Mouse (Mus musculus): ENCODE data around the gene Fbxl16.

GRCm38 (mm10) chr17:25861704-25862612 is 53.1 kb downstream of the Fbxl16 start:
- TF ChIP-seq CTCF (IDR thresholded peaks at IDR 0.05; ENCODE audit: low read depth) (no peak), EP300 (optimal IDR thresholded peaks at IDR 0.05) (no peak)

Data from stomach, postnatal 0 days (tissue).